Mouse (Mus musculus) sigmoid colon, adult 10 weeks (tissue): ENCODE results near the gene Lypd5. TPM values are rescaled to one million over a fixed set of nuclear protein-coding genes. Genes with fewer than 3 reads are reported as not detected.

Source experiments
- polyA plus RNA-seq: library from polyadenylated mRNA; stranded (reverse); fragments of 350-450 nt; fragmentation: Illumina TruSeq; extraction: RNeasy Lipid Tissue Mini Kit (QIAGEN cat#74804); gene quantifications from one replicate; pipeline ENCODE4 v1.2.3, GENCODE M21; 2014; ENCODE audit warnings: low read depth, low replicate concordance

The Lypd5 gene
- not detected for polyA plus RNA-seq

GRCm38 (mm10) chr7:24348896-24349295, at the start of gene Lypd5:
Lypd5 (plus strand) TSS chr7:24349196.

GRCm38 (mm10) chr7:24300771-24301282, 48.2 kb upstream of the Lypd5 start, which contains the start of gene Zfp61:
Zfp61 (minus strand) TSS chr7:24301232.

GRCm38 (mm10) chr7:24316567-24317092, 32.4 kb upstream of the Lypd5 start, which contains the start of gene Zfp94:
Zfp94 (minus strand) TSS chr7:24316666.

GRCm38 (mm10) chr7:24333304-24333986, 15.6 kb upstream of the Lypd5 start, which contains the start of gene Tescl:
Tescl (minus strand) TSS chr7:24333936.

GRCm38 (mm10) chr7:24369731-24370541, 20.9 kb downstream of the Lypd5 start, which contains the start of gene Kcnn4:
Kcnn4 (plus strand) TSS chr7:24370263.

GRCm38 (mm10) chr7:24399256-24400081, 50.5 kb downstream of the Lypd5 start, which contains the start of gene Smg9:
Smg9 (plus strand) TSS chr7:24399619.

Other genes starting within 250 kb of the Lypd5 start
- 1.7 TPM for gene Zfp112, start 236.9 kb upstream of the Lypd5 start, polyA plus RNA-seq
- gene Zfp235, start 215.0 kb upstream of the Lypd5 start, polyA plus RNA-seq = 7.3 TPM
- gene Zfp114, start 174.1 kb upstream of the Lypd5 start, polyA plus RNA-seq = 0.50 TPM
- 9.3 TPM for gene Zfp111, start 137.8 kb upstream of the Lypd5 start, polyA plus RNA-seq
- 3.1 TPM for gene Zfp109, start 111.6 kb upstream of the Lypd5 start, polyA plus RNA-seq
- 2.7 TPM for gene Zfp108, start 94.4 kb upstream of the Lypd5 start, polyA plus RNA-seq
- gene Zfp93, start 78.8 kb upstream of the Lypd5 start, polyA plus RNA-seq = 3.0 TPM
- gene Zfp61, start 48.0 kb upstream of the Lypd5 start, polyA plus RNA-seq = 6.9 TPM
- 0.85 TPM for gene Zfp94, start 32.5 kb upstream of the Lypd5 start, polyA plus RNA-seq
- gene Tescl, start 15.3 kb upstream of the Lypd5 start, polyA plus RNA-seq = not detected
- gene Kcnn4, start 21.1 kb downstream of the Lypd5 start, polyA plus RNA-seq = 1.0 TPM
- gene Smg9, start 50.4 kb downstream of the Lypd5 start, polyA plus RNA-seq = not detected
- gene Irgc1, start 103.1 kb downstream of the Lypd5 start, polyA plus RNA-seq = not detected
- 1.7 TPM for gene Plaur, start 113.3 kb downstream of the Lypd5 start, polyA plus RNA-seq
- gene Cadm4, start 132.8 kb downstream of the Lypd5 start, polyA plus RNA-seq = 0.19 TPM
- not detected for gene Zfp428, start 157.8 kb downstream of the Lypd5 start, polyA plus RNA-seq
- not detected for gene AC161166.1, start 163.3 kb downstream of the Lypd5 start, polyA plus RNA-seq
- gene Irgq, start 181.5 kb downstream of the Lypd5 start, polyA plus RNA-seq = 7.1 TPM
- gene Pinlyp, start 196.9 kb downstream of the Lypd5 start, polyA plus RNA-seq = not detected
- 1.5 TPM for gene Xrcc1, start 197.1 kb downstream of the Lypd5 start, polyA plus RNA-seq
- gene Ethe1, start 238.3 kb downstream of the Lypd5 start, polyA plus RNA-seq = 15.0 TPM
- not detected for gene Zfp575, start 238.4 kb downstream of the Lypd5 start, polyA plus RNA-seq